Mouse (Mus musculus) liver, postnatal 0 days (tissue): Measurements from ENCODE around the gene Rpl38.

Source experiments
- CTCF ChIP-seq: sonication (generic); IDR thresholded peaks from 2 replicates; pipeline ENCODE4 v1.5.1; 2016; ENCODE audit warnings: antibody characterized with exemption, low read depth
- EP300 ChIP-seq: IDR thresholded peaks from 2 replicates; pipeline ENCODE4 v1.6.1; 2016; ENCODE audit warnings: antibody characterized with exemption, low read depth, mild to moderate bottlenecking

DNA sequence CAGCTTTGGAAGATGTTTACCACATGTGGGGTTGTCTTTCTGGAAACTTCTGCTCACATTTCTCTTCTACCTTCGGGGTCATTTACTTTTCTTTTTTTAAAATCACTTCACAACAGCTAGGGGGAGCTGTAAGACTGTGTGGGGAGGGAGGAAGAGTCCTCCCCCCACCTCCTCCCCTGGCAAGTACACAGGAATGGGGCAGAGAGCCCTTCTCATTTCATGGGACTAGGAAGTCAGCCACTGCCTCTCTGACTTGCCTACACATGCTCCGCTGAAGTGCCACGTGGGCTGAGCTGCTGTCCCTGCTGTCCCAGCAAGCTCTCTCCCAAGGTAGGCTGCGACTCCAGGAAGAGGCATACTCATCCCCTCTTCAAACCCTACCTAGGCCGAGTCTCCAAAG is 13.8 kb upstream of the Rpl38 start:
- peak; percentile 51 for TF ChIP-seq CTCF
- no peak for TF ChIP-seq EP300
